Mouse (Mus musculus) CH12.LX (cell line): ENCODE results near the gene Olfml3. TPM values are rescaled to one million over a fixed set of nuclear protein-coding genes. Genes with fewer than 3 reads are reported as not detected.

ENCODE experiments used
- DNase-seq: peaks from one replicate; pipeline ENCODE4 v3.0.0-alpha.2; 2013; ENCODE audit errors: extremely low read depth
- H3K27ac ChIP-seq: 2 replicates; pipeline ENCODE4 v1.5.1; 2012; ENCODE audit warnings: low read depth, mild to moderate bottlenecking, control low read depth, moderate library complexity; ENCODE audit not compliant: insufficient read depth
- H3K27me3 ChIP-seq: replicated peaks from 2 replicates; pipeline ENCODE3; 2012; ENCODE audit warnings: inconsistent platforms
- H3K36me3 ChIP-seq, 2 experiments: replicated peaks in 1 of 2; 2 replicates each; pipeline versions ENCODE3 to v1.6.1; 2012; ENCODE audit warnings: inconsistent platforms in 1 of 2, low read length in 1 of 2, mild to moderate bottlenecking in 1 of 2, mixed read lengths in 1 of 2, moderate library complexity in 1 of 2; ENCODE audit not compliant: control insufficient read depth in 1 of 2, insufficient read depth in 1 of 2
- H3K4me1 ChIP-seq, 2 experiments: 2 replicates each; pipeline ENCODE4 v1.6.1; 2012; ENCODE audit warnings: inconsistent platforms in 1 of 2, moderate library complexity in 1 of 2; ENCODE audit not compliant: insufficient read depth in 2 of 2, control insufficient read depth in 1 of 2
- H3K4me2 ChIP-seq: 2 replicates; pipeline ENCODE4 v1.6.1; 2012; ENCODE audit warnings: low read depth, mild to moderate bottlenecking, control low read depth; ENCODE audit not compliant: poor library complexity, insufficient read depth, severe bottlenecking
- H3K4me3 ChIP-seq, 3 experiments: fragments of 150-350 bp in 1 of 3; sonication (generic) in 1 of 3; replicated peaks in 1 of 3; 2 replicates each; pipeline versions ENCODE3 to v1.5.1; 2011 to 2012; ENCODE audit warnings: low read depth in 2 of 3, low read length in 2 of 3, mild to moderate bottlenecking in 2 of 3, moderate library complexity in 2 of 3, control low read depth in 1 of 3, improper control_type of control experiment in 1 of 3, inconsistent platforms in 1 of 3, mixed read lengths in 1 of 3; ENCODE audit not compliant: poor library complexity in 1 of 3
- H3K79me2 ChIP-seq: replicated peaks from 2 replicates; pipeline ENCODE4 v1.6.1; 2012; ENCODE audit warnings: mild to moderate bottlenecking, moderate library complexity; ENCODE audit not compliant: control insufficient read depth, poor library complexity, insufficient read depth, severe bottlenecking; ENCODE audit errors: extremely low read depth
- H3K9ac ChIP-seq: 2 replicates; pipeline ENCODE4 v1.6.1; 2012; ENCODE audit warnings: low read depth, mild to moderate bottlenecking, control low read depth, moderate library complexity; ENCODE audit not compliant: insufficient read depth
- H3K9me3 ChIP-seq: replicated peaks from 2 replicates; pipeline ENCODE3; 2012; ENCODE audit warnings: low read length, inconsistent platforms, mixed read lengths
- BHLHE40 ChIP-seq: IDR thresholded peaks from 2 replicates; pipeline ENCODE4 v1.6.1; 2011; ENCODE audit warnings: mild to moderate bottlenecking, low read depth, low read length, improper control_type of control experiment
- CHD1 ChIP-seq: IDR thresholded peaks from 2 replicates; pipeline ENCODE4 v1.6.1; 2012; ENCODE audit warnings: low read depth, low read length, improper control_type of control experiment, inconsistent platforms
- CHD2 ChIP-seq: IDR thresholded peaks from 2 replicates; pipeline ENCODE4 v1.6.1; 2011; ENCODE audit warnings: low read length, improper control_type of control experiment
- CTCF ChIP-seq, 2 experiments: IDR thresholded peaks in 1 of 2; conservative IDR thresholded peaks in 1 of 2; 2 replicates each; pipeline ENCODE4 v1.5.1; 2011 to 2012; ENCODE audit warnings: low read depth in 2 of 2, low read length in 2 of 2, improper control_type of control experiment in 1 of 2, inconsistent platforms in 1 of 2, mild to moderate bottlenecking in 1 of 2, moderate library complexity in 1 of 2
- E2F4 ChIP-seq: IDR thresholded peaks from 2 replicates; pipeline ENCODE4 v1.6.1; 2011; ENCODE audit warnings: low read depth, low read length, improper control_type of control experiment; ENCODE audit not compliant: insufficient replicate concordance
- ELF1 ChIP-seq: IDR thresholded peaks from 2 replicates; pipeline ENCODE4 v1.6.1; 2014; ENCODE audit warnings: low read depth, mild to moderate bottlenecking, inconsistent platforms, low read length, improper control_type of control experiment
- EP300 ChIP-seq: IDR thresholded peaks from 2 replicates; pipeline ENCODE4 v1.6.1; 2011; ENCODE audit warnings: low read length, improper control_type of control experiment
- ETS1 ChIP-seq: conservative IDR thresholded peaks from 2 replicates; pipeline ENCODE4 v1.6.1; 2012; ENCODE audit warnings: low read depth, mild to moderate bottlenecking, inconsistent platforms, low read length, improper control_type of control experiment, moderate library complexity
- GABPA ChIP-seq: IDR thresholded peaks from 2 replicates; pipeline ENCODE4 v1.6.1; 2012; ENCODE audit warnings: low read depth, low read length, improper control_type of control experiment, inconsistent platforms; ENCODE audit not compliant: insufficient replicate concordance
- HCFC1 ChIP-seq: IDR thresholded peaks from 2 replicates; pipeline ENCODE4 v1.6.1; 2012; ENCODE audit warnings: low read depth, mild to moderate bottlenecking, inconsistent platforms, low read length, improper control_type of control experiment
- IRF4 ChIP-seq: IDR thresholded peaks from 2 replicates; pipeline ENCODE4 v1.6.1; 2014; ENCODE audit warnings: low read depth, mild to moderate bottlenecking, inconsistent platforms, low read length, improper control_type of control experiment
- JUN ChIP-seq: IDR thresholded peaks from 2 replicates; pipeline ENCODE4 v1.6.1; 2011; ENCODE audit warnings: low read depth, mild to moderate bottlenecking, low read length, improper control_type of control experiment, moderate library complexity; ENCODE audit not compliant: insufficient read depth
- JUND ChIP-seq: conservative IDR thresholded peaks from 2 replicates; pipeline ENCODE4 v1.6.1; 2011; ENCODE audit warnings: low read depth, low read length, improper control_type of control experiment
- KAT2A ChIP-seq: IDR thresholded peaks from 2 replicates; pipeline ENCODE4 v1.6.1; 2012; ENCODE audit warnings: low read length, improper control_type of control experiment, inconsistent platforms; ENCODE audit not compliant: insufficient replicate concordance
- MAFK ChIP-seq: IDR thresholded peaks from 2 replicates; pipeline ENCODE4 v1.6.1; 2011; ENCODE audit warnings: low read length, improper control_type of control experiment; ENCODE audit not compliant: insufficient replicate concordance
- MAX ChIP-seq: IDR thresholded peaks from 2 replicates; pipeline ENCODE4 v1.6.1; 2011; ENCODE audit warnings: low read length, improper control_type of control experiment
- MAZ ChIP-seq: IDR thresholded peaks from 2 replicates; pipeline ENCODE4 v1.6.1; 2012; ENCODE audit warnings: low read depth, mild to moderate bottlenecking, inconsistent platforms, low read length, improper control_type of control experiment, moderate library complexity
- MEF2A ChIP-seq: IDR thresholded peaks from 2 replicates; pipeline ENCODE4 v1.6.1; 2014; ENCODE audit warnings: low read depth, mild to moderate bottlenecking, inconsistent platforms, low read length, improper control_type of control experiment, borderline replicate concordance
- MXI1 ChIP-seq: IDR thresholded peaks from 2 replicates; pipeline ENCODE4 v1.6.1; 2011; ENCODE audit warnings: mild to moderate bottlenecking, low read depth, low read length, improper control_type of control experiment
- MYC ChIP-seq: IDR thresholded peaks from 2 replicates; pipeline ENCODE4 v1.6.1; 2011; ENCODE audit warnings: low read depth, mild to moderate bottlenecking, improper control_type of control experiment, low read length
- NELFE ChIP-seq: IDR thresholded peaks from 2 replicates; pipeline ENCODE4 v1.6.1; 2011; ENCODE audit warnings: low read depth, low read length, improper control_type of control experiment
- NRF1 ChIP-seq: IDR thresholded peaks from 2 replicates; pipeline ENCODE4 v1.6.1; 2014; ENCODE audit warnings: low read depth, mild to moderate bottlenecking, inconsistent platforms, low read length, improper control_type of control experiment, moderate library complexity
- PAX5 ChIP-seq: IDR thresholded peaks from 2 replicates; pipeline ENCODE4 v1.6.1; 2012; ENCODE audit warnings: low read length, inconsistent platforms, mixed read lengths
- POLR2A ChIP-seq: IDR thresholded peaks from 2 replicates; pipeline ENCODE4 v1.6.1; 2011; ENCODE audit warnings: low read depth, mild to moderate bottlenecking, improper control_type of control experiment, low read length
- POLR2AphosphoS2 ChIP-seq: IDR thresholded peaks from 2 replicates; pipeline ENCODE4 v1.6.1; 2011; ENCODE audit warnings: low read depth, low read length, improper control_type of control experiment
- RAD21 ChIP-seq: IDR thresholded peaks from 2 replicates; pipeline ENCODE4 v1.6.1; 2011; ENCODE audit warnings: low read depth, mild to moderate bottlenecking, low read length, improper control_type of control experiment, moderate library complexity
- RCOR1 ChIP-seq: conservative IDR thresholded peaks from 2 replicates; pipeline ENCODE4 v1.6.1; 2012; ENCODE audit warnings: low read depth, mild to moderate bottlenecking, inconsistent platforms, low read length, improper control_type of control experiment
- SIN3A ChIP-seq: IDR thresholded peaks from 2 replicates; pipeline ENCODE4 v1.6.1; 2012; ENCODE audit warnings: low read length, improper control_type of control experiment, inconsistent platforms
- SMC3 ChIP-seq: IDR thresholded peaks from 2 replicates; pipeline ENCODE4 v1.6.1; 2011; ENCODE audit warnings: low read depth, low read length, improper control_type of control experiment
- TBP ChIP-seq: conservative IDR thresholded peaks from 2 replicates; pipeline ENCODE4 v1.6.1; 2011; ENCODE audit warnings: low read depth, low read length, improper control_type of control experiment
- TCF12 ChIP-seq: IDR thresholded peaks from 2 replicates; pipeline ENCODE4 v1.6.1; 2014; ENCODE audit warnings: low read depth, mild to moderate bottlenecking, inconsistent platforms, low read length, improper control_type of control experiment
- UBTF ChIP-seq: IDR thresholded peaks from 2 replicates; pipeline ENCODE4 v1.6.1; 2012; ENCODE audit warnings: low read depth, mild to moderate bottlenecking, inconsistent platforms, low read length, improper control_type of control experiment, moderate library complexity
- USF1 ChIP-seq: IDR thresholded peaks from 2 replicates; pipeline ENCODE4 v1.6.1; 2014; ENCODE audit warnings: low read depth, mild to moderate bottlenecking, inconsistent platforms, low read length, improper control_type of control experiment
- USF2 ChIP-seq: conservative IDR thresholded peaks from 2 replicates; pipeline ENCODE4 v1.6.1; 2011; ENCODE audit warnings: low read depth, low read length, improper control_type of control experiment
- ZC3H11A ChIP-seq: IDR thresholded peaks from 2 replicates; pipeline ENCODE4 v1.6.1; 2012; ENCODE audit warnings: low read depth, mild to moderate bottlenecking, inconsistent platforms, low read length, improper control_type of control experiment
- ZKSCAN1 ChIP-seq: IDR thresholded peaks from 2 replicates; pipeline ENCODE4 v1.6.1; 2012; ENCODE audit warnings: low read depth, inconsistent platforms, low read length, improper control_type of control experiment, borderline replicate concordance
- ZMIZ1 ChIP-seq: IDR thresholded peaks from 2 replicates; pipeline ENCODE4 v1.6.1; 2012; ENCODE audit warnings: low read depth, mild to moderate bottlenecking, inconsistent platforms, low read length, improper control_type of control experiment
- ZNF384 ChIP-seq: IDR thresholded peaks from 2 replicates; pipeline ENCODE4 v1.6.1; 2012; ENCODE audit warnings: low read depth, low read length, improper control_type of control experiment, inconsistent platforms
- dilution Hi-C: fragments of 300-500 bp; cut with MboI; formaldehyde crosslinking; loops from 2 replicates; pipeline ENCODE4 v1.14.3; 2020; ENCODE audit warnings: low sequenced_read_pairs; ENCODE audit not compliant: extremely low pct_unique_long_range_greater_than_20kb, extremely low pct_ligation_motif_present
- in situ Hi-C: fragments of 300-500 bp; cut with MboI; formaldehyde crosslinking; loops from 3 replicates; pipeline ENCODE4 v1.14.3; 2019; ENCODE audit warnings: low sequenced_read_pairs, low pct_ligation_motif_present, low pct_unique_long_range_greater_than_20kb, mixed read lengths
- polyA plus RNA-seq: library from polyadenylated mRNA; unstranded; fragments of >175 nt; gene quantifications from 2 replicates; pipeline ENCODE4 v1.2.1, GENCODE M21; 2012; ENCODE audit warnings: low read depth; ENCODE audit not compliant: insufficient read length
- total RNA-seq, 2 experiments: library from RNA; depleted of rRNA; stranded (reverse); fragments of 300-350 nt in 1 of 2; fragments of >200 nt in 1 of 2; gene quantifications; 2 replicates each; pipeline ENCODE4 v1.2.3; 2012 to 2014

Gene Olfml3
- total and polyA plus RNA-seq, 3 experiments = 14.0 to 33.3 (median 19.7) TPM

DNA sequence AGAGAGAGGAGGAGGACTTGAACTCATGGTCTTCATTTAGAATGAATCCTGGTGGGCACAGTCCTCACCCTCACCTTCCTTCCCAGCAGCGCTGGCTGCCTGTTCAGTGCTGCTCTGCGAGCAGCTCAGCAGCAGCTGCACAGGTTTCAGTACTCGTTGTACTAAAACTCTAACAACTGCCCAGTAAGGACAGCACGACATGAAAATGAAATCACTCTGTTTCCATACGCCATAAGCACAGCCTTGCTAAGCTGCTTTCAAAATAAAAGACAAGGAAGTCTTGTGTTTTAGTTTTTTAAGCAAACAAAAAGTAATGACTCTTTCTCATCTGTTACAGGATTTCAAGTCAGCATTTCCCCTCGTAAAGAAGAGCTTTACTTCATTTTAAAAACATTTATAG lies 5.4 kb upstream of the Olfml3 start:
- peaks cover 39 to 61% of the 10 kb centered on the region in 2 experiments for H3K36me3 ChIP-seq
- dilution Hi-C loops (no loop called here), in situ Hi-C loops (no loop called here)
- peak; percentile 64 for DNase-seq
- H3K27me3 ChIP-seq = no peaks in the 10 kb centered on the region
- H3K79me2 ChIP-seq = no peaks in the 10 kb centered on the region
- H3K9ac ChIP-seq = peak overlapping the region; percentile 64
- H3K4me3 ChIP-seq = no peak overlapping the region
- H3K9me3 ChIP-seq = no peaks in the 10 kb centered on the region
- peaks cover 41 to 89% of the 10 kb centered on the region in 2 experiments for H3K4me1 ChIP-seq
- H3K4me2 ChIP-seq = peak overlapping the region; percentile 90
- peak overlapping the region; percentile 84 for H3K27ac ChIP-seq
- TF ChIP-seq POLR2AphosphoS2 (no peak), EP300 (peak; percentile 74; the same call in 1 of the 2 replicates), ELF1 (peak; percentile 47; the same call in 1 of the 2 replicates), SIN3A (peak; percentile 69; the same call in 1 of the 2 replicates), ZMIZ1 (no peak), ZC3H11A (no peak), BHLHE40 (peak; percentile 47), CTCF (conservative IDR thresholded peaks at IDR 0.05 in 1 of 2, IDR thresholded peaks at IDR 0.05 in 1 of 2; ENCODE audit: low read depth in 2 of 2, low read length in 2 of 2) (no peak), SMC3 (no peak), IRF4 (peak; percentile 48; the same call in 1 of the 2 replicates), JUN (no peak), MAX (no peak), KAT2A (no peak), PAX5 (no peak), MAFK (no peak), UBTF (no peak), ZNF384 (no peak), RCOR1 (no peak), GABPA (no peak), NRF1 (no peak), MAZ (no peak), HCFC1 (no peak), E2F4 (no peak), USF1 (no peak), MXI1 (no peak; the same call in 1 of the 2 replicates), MYC (no peak; the same call in 1 of the 2 replicates), USF2 (no peak), JUND (no peak), POLR2A (peak; percentile 46; the same call in 1 of the 2 replicates), CHD1 (no peak), RAD21 (no peak), MEF2A (peak; percentile 41; the same call in 1 of the 2 replicates), NELFE (no peak), TCF12 (peak; percentile 38; the same call in 1 of the 2 replicates), TBP (no peak), CHD2 (no peak), ETS1 (no peak), ZKSCAN1 (no peak)
